Mouse (Mus musculus): ENCODE results near the gene Orc6.

The Orc6 gene

DNA sequence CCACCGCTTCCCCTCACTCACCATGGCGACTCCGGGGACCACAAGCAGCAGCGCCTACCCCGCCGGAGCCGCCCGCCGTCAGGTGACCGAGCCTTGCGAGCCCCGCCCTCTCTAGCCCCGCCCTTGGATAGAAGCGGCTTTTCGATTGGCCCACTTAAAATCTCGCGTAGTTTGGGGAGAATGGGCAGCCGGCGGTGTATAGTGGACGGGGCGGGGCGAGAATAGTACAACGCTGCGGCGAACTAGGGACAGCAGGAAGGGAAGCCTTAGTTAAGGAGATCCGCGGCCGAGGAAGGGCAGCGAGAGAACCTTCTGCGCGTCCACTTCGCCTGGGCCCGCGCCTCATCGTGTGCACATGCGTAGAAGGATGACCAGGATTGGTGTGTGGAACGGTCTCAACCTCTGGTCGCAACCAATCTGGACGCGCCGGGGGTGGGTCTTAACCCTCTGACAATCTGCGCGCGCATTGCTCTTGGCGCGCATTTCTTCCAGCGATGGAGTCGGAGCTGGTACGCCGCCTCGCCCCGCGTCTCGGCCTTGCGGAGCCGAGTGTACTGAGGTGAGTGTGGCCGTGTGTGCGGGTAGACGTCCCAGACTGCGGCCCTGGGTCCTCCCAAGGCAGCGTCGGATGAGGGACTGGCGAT is at the start of gene Orc6, which contains the start of gene Vps35:
Gene Orc6, plus strand, starts transcription at position 199 of the 644 bp plus-strand sequence.
Gene Vps35, minus strand, starts transcription at position 369 of the 644 bp plus-strand sequence.
- ChIA-PET CTCF (interaction anchor here in 2 of 4 experiments (0.6 to 2.0 kb wide), 4 partner anchors 11 to 109 kb away, joined by 3 to 7 read pairs (median 3); no protein-coding TSS in a partner anchor), POLR2A (interaction anchor here (0.6 to 3.6 kb wide), 63 partner anchors 9 to 931 kb away, joined by 3 to 18 read pairs (median 4); partner anchors contain the start of genes Dhps (in 3 of the 4), Man2b1 (in 3 of the 4), Junb (in 2 of the 4) and Fbxw9 (in 1 of the 4))

GRCm38 (mm10) chr8:85286846-85287245 is 12.6 kb upstream of the Orc6 start:
- ChIA-PET POLR2A (interaction anchor here in 1 of 4 experiments (0.5 to 1.3 kb wide), 4 partner anchors 9 to 250 kb away, joined by 3 to 10 read pairs (median 3); partner anchors contain the start of gene Tnpo2), CTCF (no interaction called here)

GRCm38 (mm10) chr8:85298600-85299433 is 615 bp upstream of the Orc6 start:
- POLR2A ChIA-PET = interaction anchor here (0.6 to 3.6 kb wide), 15 partner anchors 8 to 645 kb away, joined by 3 to 18 read pairs (median 3); partner anchors contain the start of genes Calr (in 1 of the 4), Dhps (in 1 of the 4), Man2b1 (in 1 of the 4) and Syce2 (in 1 of the 4)
- CTCF ChIA-PET = no interaction called here

DNA sequence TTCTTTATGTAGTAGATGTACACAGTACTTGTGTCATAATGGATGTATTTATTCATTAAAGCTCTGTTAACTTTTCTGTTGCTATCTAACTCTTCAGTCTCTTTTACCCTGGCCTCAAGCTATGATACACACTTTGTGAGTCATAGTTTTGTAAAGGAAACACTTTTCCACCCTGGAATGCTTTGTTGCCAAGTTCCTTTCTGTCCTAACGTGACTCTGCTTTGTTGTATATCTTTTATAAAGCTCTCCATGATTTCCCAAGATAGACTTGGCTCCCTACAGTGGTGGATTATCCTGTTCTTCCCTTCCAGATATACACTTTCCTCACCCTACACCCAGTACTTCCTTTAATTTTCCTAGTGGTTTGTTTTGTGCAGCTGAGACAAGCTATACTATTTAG is 2.5 kb downstream of the Orc6 start:
- ChIA-PET CTCF (interaction anchor here in 1 of 4 experiments (0.6 kb wide), 1 partner anchor 225 kb away, joined by 3 read pairs; no protein-coding TSS in a partner anchor), POLR2A (interaction anchor here in 3 of 4 experiments (0.6 to 3.6 kb wide), 6 partner anchors 8 to 273 kb away, joined by 3 to 18 read pairs (median 6); partner anchors contain the start of gene Man2b1 (in 1 of the 3))

DNA sequence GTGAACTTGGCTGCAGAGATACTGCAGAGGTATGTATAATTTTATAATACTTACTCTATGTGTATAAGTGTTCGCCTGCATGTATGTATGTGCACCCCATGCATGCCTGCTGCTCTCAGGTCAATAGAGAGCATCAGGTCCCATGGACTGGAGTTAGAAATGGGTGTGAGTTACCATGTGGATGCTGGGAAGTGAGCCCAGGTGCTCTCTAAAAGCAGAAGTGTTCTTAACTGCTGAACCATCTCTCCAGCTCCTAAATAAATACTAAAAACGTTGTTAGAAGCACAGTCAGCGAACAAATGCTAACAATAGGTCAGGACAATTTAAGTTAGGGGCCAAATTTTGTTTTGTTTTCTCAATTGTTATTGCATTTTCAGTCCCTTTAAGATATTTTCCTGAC is 3.5 kb downstream of the Orc6 start:
- ChIA-PET CTCF (interaction anchor here in 1 of 4 experiments (0.6 kb wide), 1 partner anchor 21 kb away, joined by 3 read pairs; no protein-coding TSS in a partner anchor), POLR2A (interaction anchor here in 2 of 4 experiments (1.0 to 1.7 kb wide), 4 partner anchors 10 to 24 kb away, joined by 3 to 4 read pairs (median 3); no protein-coding TSS in a partner anchor)

GRCm38 (mm10) chr8:85303531-85303930 is 4.1 kb downstream of the Orc6 start:
- ChIA-PET POLR2A (interaction anchor here in 2 of 4 experiments (0.8 to 1.4 kb wide), 5 partner anchors 9 to 232 kb away, joined by 3 read pairs; partner anchors contain the start of gene Dhps (in 1 of the 2)), CTCF (no interaction called here)

- CTCF ChIA-PET = interaction anchor here in 1 of 4 experiments (1.1 kb wide), 1 partner anchor 88 kb away, joined by 3 read pairs; no protein-coding TSS in a partner anchor
- POLR2A ChIA-PET = interaction anchor here (0.6 to 1.5 kb wide), 7 partner anchors 8 to 317 kb away, joined by 3 read pairs; no protein-coding TSS in a partner anchor
Observed at GRCm38 (mm10) chr8:85308564-85308963, 9.1 kb downstream of the Orc6 start.

DNA sequence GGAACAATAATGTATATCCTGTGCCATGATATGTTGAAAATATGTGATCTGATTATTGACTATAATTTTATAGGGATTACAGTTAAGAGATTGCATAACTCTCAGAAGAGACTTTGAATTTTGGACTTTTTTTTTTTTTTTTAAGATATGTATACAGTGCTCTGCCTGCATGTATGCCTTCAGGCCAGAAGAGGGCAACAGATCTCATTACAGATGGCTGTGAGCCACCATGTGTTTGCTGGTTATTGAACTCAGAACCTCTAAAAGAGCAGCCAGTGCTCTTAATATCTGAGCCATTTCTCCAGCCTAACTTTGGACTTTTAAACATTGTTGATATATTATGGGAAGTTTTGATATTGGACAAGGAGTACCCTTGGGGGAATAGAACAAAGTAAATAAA is 12.3 kb downstream of the Orc6 start:
- POLR2A ChIA-PET = interaction anchor here in 3 of 4 experiments (0.8 to 1.7 kb wide), 3 partner anchors 11 to 955 kb away, joined by 5 to 9 read pairs (median 7); partner anchors contain the start of genes Orc6 (in 1 of the 3) and Vps35 (in 1 of the 3)
- CTCF ChIA-PET = interaction anchor here in 3 of 4 experiments (0.7 to 2.0 kb wide), 5 partner anchors 17 to 1274 kb away, joined by 3 to 6 read pairs (median 3); no protein-coding TSS in a partner anchor

- POLR2A ChIA-PET = interaction anchor here in 3 of 4 experiments (0.5 to 1.7 kb wide), 5 partner anchors 10 to 160 kb away, joined by 3 to 7 read pairs (median 5); partner anchors contain the start of genes Orc6 (in 1 of the 3) and Vps35 (in 1 of the 3)
- CTCF ChIA-PET = interaction anchor here in 3 of 4 experiments (0.7 to 2.0 kb wide), 3 partner anchors 18 to 1095 kb away, joined by 3 to 6 read pairs (median 5); no protein-coding TSS in a partner anchor
Observed at GRCm38 (mm10) chr8:85313036-85313435, 13.6 kb downstream of the Orc6 start.

- CTCF ChIA-PET = no interaction called here
- POLR2A ChIA-PET = interaction anchor here in 2 of 4 experiments (0.6 to 1.8 kb wide), 3 partner anchors 8 to 18 kb away, joined by 3 to 5 read pairs (median 3); partner anchors contain the start of genes Orc6 (in 1 of the 2) and Vps35 (in 1 of the 2)
Observed at GRCm38 (mm10) chr8:85318534-85318933, 19.1 kb downstream of the Orc6 start.

DNA sequence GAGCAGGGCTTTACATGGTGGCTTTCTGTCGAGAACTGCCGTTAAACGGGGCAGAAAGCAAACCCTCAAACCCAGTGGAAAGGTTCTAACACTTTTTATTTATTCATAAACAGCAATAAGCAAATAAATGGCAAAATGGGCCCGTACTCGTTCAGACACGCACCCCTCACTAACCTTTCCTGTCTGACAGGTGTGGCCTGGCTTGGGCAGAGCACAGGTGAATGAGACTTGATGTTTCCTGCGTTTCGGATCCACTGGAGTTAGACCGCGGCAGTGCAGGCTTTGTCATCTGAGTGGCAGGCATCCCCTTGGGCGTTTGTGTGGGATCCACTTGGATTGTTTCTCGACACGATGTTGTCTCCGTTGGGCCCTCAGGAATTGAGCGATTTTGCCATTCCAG is 22.5 kb downstream of the Orc6 start:
- ChIA-PET CTCF (no interaction called here), POLR2A (interaction anchor here in 2 of 4 experiments (0.6 to 1.3 kb wide), 4 partner anchors 12 to 626 kb away, joined by 3 to 8 read pairs (median 4); no protein-coding TSS in a partner anchor)

- POLR2A ChIA-PET = no interaction called here
- CTCF ChIA-PET = interaction anchor here in 2 of 4 experiments (0.6 to 0.7 kb wide), 2 partner anchors 20 to 339 kb away, joined by 3 read pairs; no protein-coding TSS in a partner anchor
Observed at GRCm38 (mm10) chr8:85323084-85323483, 23.7 kb downstream of the Orc6 start.

GRCm38 (mm10) chr8:85327036-85327435 is 27.6 kb downstream of the Orc6 start:
- ChIA-PET POLR2A (interaction anchor here in 3 of 4 experiments (0.6 to 1.8 kb wide), 6 partner anchors 8 to 125 kb away, joined by 3 to 4 read pairs (median 3); no protein-coding TSS in a partner anchor), CTCF (interaction anchor here in 1 of 4 experiments (0.9 kb wide), 1 partner anchor 250 kb away, joined by 3 read pairs; no protein-coding TSS in a partner anchor)

DNA sequence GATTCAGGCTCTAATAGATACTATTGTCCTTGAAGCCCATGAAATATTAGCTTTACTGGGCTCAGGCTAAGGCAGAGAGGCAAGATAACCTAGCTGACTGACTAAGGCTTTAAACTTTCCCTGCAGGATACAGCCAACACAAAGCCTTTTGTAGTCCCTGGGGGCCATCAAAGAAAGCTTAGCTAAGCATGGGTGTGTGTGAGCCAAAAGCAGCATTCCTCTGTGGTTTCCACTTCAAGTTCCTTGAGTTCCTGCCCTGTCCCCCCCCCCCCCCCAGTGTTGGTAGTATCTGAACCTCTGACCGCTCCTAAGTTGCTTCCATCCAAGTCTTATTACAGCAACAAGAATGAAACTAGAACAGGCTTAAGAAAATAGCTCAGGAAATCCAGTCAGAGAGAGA is 30.1 kb downstream of the Orc6 start:
- POLR2A ChIA-PET = interaction anchor here in 2 of 4 experiments (0.5 to 1.2 kb wide), 4 partner anchors 20 to 1507 kb away, joined by 3 to 6 read pairs (median 4); no protein-coding TSS in a partner anchor

GRCm38 (mm10) chr8:85335105-85335504 is 35.7 kb downstream of the Orc6 start:
- POLR2A ChIA-PET = interaction anchor here in 1 of 4 experiments (0.6 kb wide), 1 partner anchor 25 kb away, joined by 3 read pairs; no protein-coding TSS in a partner anchor
- CTCF ChIA-PET = interaction anchor here in 1 of 4 experiments (0.6 kb wide), 2 partner anchors 15 to 88 kb away, joined by 3 to 4 read pairs; no protein-coding TSS in a partner anchor

More for the DNA sequence above, 30.1 kb downstream of the Orc6 start:
- CTCF ChIA-PET = no interaction called here

DNA sequence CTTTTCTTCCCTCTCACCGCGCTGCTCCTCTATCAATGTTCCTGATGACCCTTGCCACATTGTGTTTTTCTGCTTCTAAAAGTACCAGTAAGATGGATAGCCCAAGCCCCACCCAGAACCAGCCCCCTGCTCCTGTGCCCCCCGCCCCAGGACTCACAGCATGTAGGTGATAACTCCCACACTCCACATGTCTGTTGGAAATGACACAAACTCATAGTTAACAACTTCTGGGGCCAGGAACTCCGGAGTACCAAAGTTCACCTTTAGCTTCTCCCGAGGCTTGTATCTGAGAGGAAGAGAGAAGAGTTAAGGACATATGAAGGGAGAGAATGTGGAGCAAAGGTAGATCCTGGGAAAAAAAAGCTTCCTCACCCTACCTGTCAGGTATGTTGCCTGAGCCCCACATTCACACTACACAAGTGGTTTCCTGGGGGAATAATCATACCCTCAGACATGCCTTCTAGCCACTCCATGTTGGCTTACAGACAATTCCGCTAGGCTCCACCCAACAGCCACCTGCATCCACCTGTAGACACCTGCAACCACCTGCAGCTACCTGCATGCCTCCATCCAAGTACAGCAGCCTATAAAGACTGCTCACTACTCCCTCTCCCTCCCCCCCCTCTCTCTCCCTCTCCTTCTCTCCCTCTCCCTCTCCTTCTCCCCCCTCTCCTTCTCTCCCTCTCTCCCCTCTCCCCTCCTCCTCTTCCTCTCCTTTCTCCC is 36.9 kb downstream of the Orc6 start:
- ChIA-PET POLR2A (no interaction called here), CTCF (no interaction called here)

- ChIA-PET CTCF (no interaction called here), POLR2A (no interaction called here)
Observed at GRCm38 (mm10) chr8:85337681-85338080, 38.2 kb downstream of the Orc6 start.
